Comparison of ENCODE assay signal across 11 mouse cellular contexts in genomic region chr10:49789711-49790110, GRCm38 (mm10). TPM values are rescaled to one million over a fixed set of nuclear protein-coding genes. Genes with fewer than 3 reads are reported as not detected.
DNase-seq lines count a peak whose midpoint lies in the region; ATAC-seq lines count a peak whose summit lies in the region.
"Had no signal": no experiment of that assay in that cellular context is flagged by ENCODE, and none has a peak within 500 bp of the region (broad histone marks: within the 10 kb centered on the region; RNA-seq: fewer than 3 reads in every experiment).

No protein-coding gene starts in this region.

- no peaks in the 10 kb centered on the region for H3K27me3 ChIP-seq in hindbrain, embryonic 15.5 days
- peaks cover 10% of the 10 kb centered on the region; the same call in 1 of the 2 replicates for H3K27me3 ChIP-seq in heart, embryonic 12.5 days (replicated peaks)

- H3K36me3 ChIP-seq in hindbrain, embryonic 15.5 days, result no peaks in the 10 kb centered on the region
- H3K36me3 ChIP-seq in heart, embryonic 12.5 days, result no peaks in the 10 kb centered on the region
- H3K36me3 ChIP-seq: intestine, embryonic 15.5 days had no signal

- peaks cover 16% of the 10 kb centered on the region for H3K4me1 ChIP-seq in hindbrain, embryonic 15.5 days (replicated peaks)
- 0 out of 2 replicates have a peak, but pooled peaks cover 2% of the 10 kb centered on the region for H3K4me1 ChIP-seq in heart, embryonic 12.5 days (replicated peaks)

- peak overlapping the region; percentile 57 for H3K4me2 ChIP-seq in hindbrain, embryonic 15.5 days
- no peak overlapping the region for H3K4me2 ChIP-seq in heart, embryonic 12.5 days

- 0 out of 2 replicates have a peak overlapping the region, but pooled peaks have one; percentile 85 for H3K27ac ChIP-seq in hindbrain, embryonic 15.5 days (replicated peaks)
- no peak overlapping the region for H3K27ac ChIP-seq in heart, embryonic 12.5 days (ENCODE audit: poor library complexity, severe bottlenecking)
- H3K27ac ChIP-seq: intestine, embryonic 15.5 days; liver, embryonic 14.5 days had no signal

- no peak overlapping the region for H3K9ac ChIP-seq in hindbrain, embryonic 15.5 days
- no peak overlapping the region for H3K9ac ChIP-seq in heart, embryonic 12.5 days
- H3K9ac ChIP-seq: intestine, embryonic 15.5 days; liver, embryonic 14.5 days had no signal

- WGBS in hindbrain, embryonic 15.5 days, result 46% methylated on average over 4 of the region's 4 CpGs
- WGBS in heart, embryonic 12.5 days, result 38% methylated on average over 4 of the region's 4 CpGs

- peak; percentile 20 for DNase-seq in embryo, embryonic 11 days
- DNase-seq in embryo, embryonic 10.5 days (ENCODE audit: low spot score), result no peak
- DNase-seq in retina, embryonic 14.5 days (ENCODE audit: low spot score), result peak; percentile 12
- DNase-seq in retina, postnatal 1 day, result no peak
- DNase-seq in gastrocnemius, postnatal 10 days, result no peak
- DNase-seq in urinary bladder, postnatal 25 days (ENCODE audit: low spot score), result no peak

- no peaks in the 10 kb centered on the region for H3K9me3 ChIP-seq in hindbrain, embryonic 15.5 days
- H3K9me3 ChIP-seq in heart, embryonic 12.5 days (replicated peaks), result no peaks in the 10 kb centered on the region
- H3K9me3 ChIP-seq: intestine, embryonic 15.5 days had no signal

- H3K4me3 ChIP-seq in hindbrain, embryonic 15.5 days, result 0 out of 2 replicates have a peak overlapping the region, but pooled peaks have one; percentile 68
- H3K4me3 ChIP-seq in heart, embryonic 12.5 days, result no peak overlapping the region
- H3K4me3 ChIP-seq: intestine, embryonic 15.5 days had no signal

- no peak for ATAC-seq in hindbrain, embryonic 15.5 days (ENCODE audit: low FRiP score, low read depth)
- ATAC-seq in heart, embryonic 12.5 days (ENCODE audit: insufficient number of reproducible peaks, low FRiP score), result no peak
- ATAC-seq: intestine, embryonic 15.5 days had no signal

RNA-seq across cellular contexts. Expression of gene Grik2, which starts 1.1 kb away (rescaled TPM):
- 28.8 and 28.9 TPM in 2 replicates for polyA plus RNA-seq in hindbrain, embryonic 15.5 days (2015; fragmentation: Nextera tagmentation; extraction: Ambion mirVana)
- total RNA-seq in gastrocnemius, postnatal 10 days (2021), result 1 to 10 TPM; 1.2 to 1.5 TPM
- 0.87 and 1.1 TPM in 2 replicates for polyA plus RNA-seq in heart, embryonic 12.5 days (2016; fragmentation: Nextera tagmentation; extraction: Ambion mirVana)
- total RNA-seq: MEL had no signal

Comparison
In these comparisons a context has a peak if more than half of its experiments do, and no peak if none do; other contexts are left out.
1. DNase-seq: peak in embryo, embryonic 11 days (single experiment) and retina, embryonic 14.5 days (single experiment); none in embryo, embryonic 10.5 days (single experiment), retina, postnatal 1 day (single experiment), gastrocnemius, postnatal 10 days (single experiment) and urinary bladder, postnatal 25 days (single experiment).
2. RNA of gene Grik2, which starts 1.1 kb away (polyA plus RNA-seq): 28.8 to 28.9 TPM in hindbrain, embryonic 15.5 days; 0.87 to 1.1 TPM in heart, embryonic 12.5 days; every median in the first group is over 10 times any median in the second.